Mouse (Mus musculus) forebrain, embryonic 10.5 days (tissue): ENCODE measurements around the gene Lax1. TPM values are rescaled to one million over a fixed set of nuclear protein-coding genes. Genes with fewer than 3 reads are reported as not detected.
"Not testable (repeated sequence)": the region's sequence is repeated elsewhere in the genome, so short reads cannot be mapped to it uniquely, and the experiment has no call there.

Source experiments
- DNase-seq: peaks from one replicate; pipeline ENCODE4 v3.0.0-alpha.2; 2017; ENCODE audit warnings: low spot score; ENCODE audit errors: extremely low spot score
- H3K27ac ChIP-seq: fragments of 300-500 bp; sonication (generic); 2 replicates; pipeline ENCODE4 v1.5.1; 2016; ENCODE audit warnings: mild to moderate bottlenecking
- H3K27me3 ChIP-seq: fragments of 300-500 bp; sonication (generic); 2 replicates; pipeline ENCODE4 v1.6.1; 2016; ENCODE audit warnings: mild to moderate bottlenecking; ENCODE audit not compliant: poor library complexity, severe bottlenecking
- H3K36me3 ChIP-seq: fragments of 300-500 bp; sonication (generic); replicated peaks from 2 replicates; pipeline ENCODE4 v1.6.1; 2016; ENCODE audit warnings: mild to moderate bottlenecking, moderate library complexity
- H3K4me1 ChIP-seq: fragments of 300-500 bp; sonication (generic); 2 replicates; pipeline ENCODE4 v1.6.1; 2016
- H3K4me3 ChIP-seq: fragments of 300-500 bp; sonication (generic); 2 replicates; pipeline ENCODE4 v1.5.1; 2016; ENCODE audit warnings: mild to moderate bottlenecking, moderate library complexity
- H3K9me3 ChIP-seq: fragments of 300-500 bp; sonication (generic); 2 replicates; pipeline ENCODE4 v1.6.1; 2016; ENCODE audit warnings: mild to moderate bottlenecking, moderate library complexity
- WGBS: fragments of 180-500 bp; shearing (Covaris S2); methylation state at CpG from one replicate; pipeline ENCODE4 v1.1.7; 2016; 5-methylcytosine and 5-hydroxymethylcytosine counted together
- polyA plus RNA-seq: library from polyadenylated mRNA; unstranded; fragments of >200 nt; fragmentation: Nextera tagmentation; extraction: Ambion mirVana; gene quantifications from 2 replicates; pipeline ENCODE4 v1.2.1, GENCODE M21; 2016

The Lax1 gene
- polyA plus RNA-seq, 1 experiment from 2014 or later: 0.93 TPM

- H3K9me3 ChIP-seq: no peaks in the 10 kb centered on the region
- H3K4me1 ChIP-seq: 0 out of 2 replicates have a peak, but pooled peaks cover 3% of the 10 kb centered on the region
- no peak overlapping the region for H3K4me3 ChIP-seq
- DNase-seq: no peak
- WGBS: 91% methylated on average over 3 of the region's 3 CpGs
- no peak overlapping the region for H3K27ac ChIP-seq
- no peaks in the 10 kb centered on the region for H3K27me3 ChIP-seq
- no peaks in the 10 kb centered on the region for H3K36me3 ChIP-seq
These were observed 18.6 kb downstream of the Lax1 start for GRCm38 (mm10) chr1:133671266-133671665.

GRCm38 (mm10) chr1:133670776-133671175 is 19.1 kb downstream of the Lax1 start:
- no peak overlapping the region for H3K4me3 ChIP-seq
- 88% methylated on average over 6 of the region's 6 CpGs for WGBS
- no peaks in the 10 kb centered on the region for H3K27me3 ChIP-seq
- H3K9me3 ChIP-seq: no peaks in the 10 kb centered on the region
- no peak overlapping the region for H3K27ac ChIP-seq
- H3K4me1 ChIP-seq: 0 out of 2 replicates have a peak, but pooled peaks cover 3% of the 10 kb centered on the region
- no peak for DNase-seq
- H3K36me3 ChIP-seq: no peaks in the 10 kb centered on the region

- Histone ChIP-seq H3K27me3 (no peaks in the 10 kb centered on the region), H3K36me3 (no peaks in the 10 kb centered on the region), H3K27ac (no peak overlapping the region), H3K4me3 (no peak overlapping the region), H3K9me3 (no peaks in the 10 kb centered on the region), H3K4me1 (0 out of 2 replicates have a peak, but pooled peaks cover 3% of the 10 kb centered on the region)
- no peak for DNase-seq
- 89% methylated on average over 12 of the region's 12 CpGs for WGBS
These were observed 19.7 kb downstream of the Lax1 start for GRCm38 (mm10) chr1:133670190-133670589.

GRCm38 (mm10) chr1:133668618-133669017 is 21.3 kb downstream of the Lax1 start:
- WGBS: 88% methylated on average over 3 of the region's 3 CpGs
- no peaks in the 10 kb centered on the region for H3K36me3 ChIP-seq
- no peak overlapping the region for H3K27ac ChIP-seq
- H3K4me1 ChIP-seq: 0 out of 2 replicates have a peak, but pooled peaks cover 3% of the 10 kb centered on the region
- DNase-seq: no peak
- H3K27me3 ChIP-seq: no peaks in the 10 kb centered on the region
- H3K4me3 ChIP-seq: no peak overlapping the region
- no peaks in the 10 kb centered on the region for H3K9me3 ChIP-seq

GRCm38 (mm10) chr1:133667721-133668120 is 22.2 kb downstream of the Lax1 start:
- no peak overlapping the region for H3K4me3 ChIP-seq
- H3K27ac ChIP-seq: no peak overlapping the region
- H3K9me3 ChIP-seq: no peaks in the 10 kb centered on the region
- 0 out of 2 replicates have a peak, but pooled peaks cover 3% of the 10 kb centered on the region for H3K4me1 ChIP-seq
- 26% methylated on average over 7 of the region's 7 CpGs for WGBS
- DNase-seq: no peak
- H3K36me3 ChIP-seq: no peaks in the 10 kb centered on the region
- H3K27me3 ChIP-seq: no peaks in the 10 kb centered on the region

- H3K27me3 ChIP-seq, H3K4me3 ChIP-seq, H3K9me3 ChIP-seq, H3K36me3 ChIP-seq, H3K4me1 ChIP-seq, H3K27ac ChIP-seq, DNase-seq: not testable (repeated sequence)
- WGBS: 86% methylated on average over 8 of the region's 8 CpGs
These were observed 24.2 kb downstream of the Lax1 start for GRCm38 (mm10) chr1:133665713-133666112.

GRCm38 (mm10) chr1:133664203-133664970 is 25.5 kb downstream of the Lax1 start:
- Histone ChIP-seq H3K27ac (no peak overlapping the region), H3K4me1 (peaks cover 14% of the 10 kb centered on the region), H3K4me3 (no peak overlapping the region), H3K36me3 (peaks cover 4% of the 10 kb centered on the region), H3K9me3 (no peaks in the 10 kb centered on the region), H3K27me3 (no peaks in the 10 kb centered on the region)
- no peak for DNase-seq
- WGBS: 64% methylated on average over 11 of the region's 11 CpGs

- Histone ChIP-seq H3K4me1 (peaks cover 22% of the 10 kb centered on the region), H3K27me3 (no peaks in the 10 kb centered on the region), H3K27ac (no peak overlapping the region), H3K9me3 (no peaks in the 10 kb centered on the region), H3K4me3 (no peak overlapping the region), H3K36me3 (peaks cover 14% of the 10 kb centered on the region)
- no peak for DNase-seq
- WGBS: 91% methylated on average over 4 of the region's 4 CpGs
These were observed 26.5 kb downstream of the Lax1 start for GRCm38 (mm10) chr1:133663427-133663826.

GRCm38 (mm10) chr1:133662941-133663340 is 27.0 kb downstream of the Lax1 start:
- 98% methylated on average over 7 of the region's 7 CpGs for WGBS
- no peaks in the 10 kb centered on the region for H3K9me3 ChIP-seq
- peaks cover 24% of the 10 kb centered on the region for H3K4me1 ChIP-seq
- H3K4me3 ChIP-seq: no peak overlapping the region
- H3K27ac ChIP-seq: no peak overlapping the region
- no peaks in the 10 kb centered on the region for H3K27me3 ChIP-seq
- H3K36me3 ChIP-seq: peaks cover 18% of the 10 kb centered on the region
- no peak for DNase-seq

- H3K4me1 ChIP-seq: peaks cover 33% of the 10 kb centered on the region
- no peaks in the 10 kb centered on the region for H3K9me3 ChIP-seq
- H3K27ac ChIP-seq: peak within 1 kb of the TSS; percentile 96
- peaks cover 34% of the 10 kb centered on the region for H3K36me3 ChIP-seq
- WGBS: 3% methylated on average over 26 of the region's 26 CpGs
- peak; percentile 94 for DNase-seq
- H3K27me3 ChIP-seq: no peaks in the 10 kb centered on the region
- peak within 1 kb of the TSS; percentile 84 for H3K4me3 ChIP-seq
These were observed 28.5 kb downstream of the Lax1 start, which contains the start of gene Gm38394 for GRCm38 (mm10) chr1:133661203-133661933. TSS of gene Gm38394 (minus strand) at chr1:133661318.

- peaks cover 33% of the 10 kb centered on the region for H3K4me1 ChIP-seq
- 2% methylated on average over 41 of the region's 41 CpGs for WGBS
- no peaks in the 10 kb centered on the region for H3K9me3 ChIP-seq
- peaks cover 38% of the 10 kb centered on the region for H3K36me3 ChIP-seq
- peak within 1 kb of the TSS; percentile 96 for H3K27ac ChIP-seq
- H3K27me3 ChIP-seq: no peaks in the 10 kb centered on the region
- no peak for DNase-seq
- peak within 1 kb of the TSS; percentile 84 for H3K4me3 ChIP-seq
These were observed 29.3 kb downstream of the Lax1 start, which contains the start of gene Zbed6 for GRCm38 (mm10) chr1:133660466-133661202. TSS of gene Zbed6 (minus strand) at chr1:133660885.

GRCm38 (mm10) chr1:133658878-133659277 is 31.0 kb downstream of the Lax1 start:
- no peak overlapping the region for H3K27ac ChIP-seq
- DNase-seq: no peak
- H3K4me1 ChIP-seq: peaks cover 33% of the 10 kb centered on the region
- no peaks in the 10 kb centered on the region for H3K9me3 ChIP-seq
- WGBS: 95% methylated on average over 3 of the region's 3 CpGs
- peaks cover 52% of the 10 kb centered on the region for H3K36me3 ChIP-seq
- no peaks in the 10 kb centered on the region for H3K27me3 ChIP-seq
- H3K4me3 ChIP-seq: no peak overlapping the region
